Mouse (Mus musculus) E14TG2a.4 (cell line): ENCODE data around the gene Dusp21.

Source experiments
- CTCF ChIP-seq: conservative IDR thresholded peaks from 2 replicates; pipeline ENCODE4 v1.5.1; 2014; ENCODE audit warnings: low read length
- NANOG ChIP-seq: IDR thresholded peaks from 2 replicates; pipeline ENCODE4 v1.6.1; 2014; ENCODE audit warnings: borderline replicate concordance, low read length, mixed read lengths
- POU5F1 ChIP-seq: IDR thresholded peaks from 2 replicates; pipeline ENCODE4 v1.6.1; 2014; ENCODE audit warnings: low read length, borderline replicate concordance

GRCm38 (mm10) chrX:18161796-18162191 lies 16.1 kb downstream of the Dusp21 start:
- TF ChIP-seq CTCF (no peak), NANOG (no peak), POU5F1 (no peak)
